Mouse (Mus musculus) midbrain, embryonic 12.5 days (tissue): Measurements from ENCODE around the gene Gria4. TPM values are rescaled to one million over a fixed set of nuclear protein-coding genes. Genes with fewer than 3 reads are reported as not detected.
A peak's percentile ranks its signal among the peaks of the same experiment; 100 is the strongest.
"Not testable (repeated sequence)": the region's sequence is repeated elsewhere in the genome, so short reads cannot be mapped to it uniquely, and the experiment has no call there.

Experiments
- ATAC-seq: fragments of 200-750 bp; cut with Nextera tagmentation; 2 replicates; pipeline ENCODE4 v1.8.0; 2017; ENCODE audit warnings: low read depth, moderate TSS enrichment, moderate library complexity; ENCODE audit not compliant: low FRiP score
- H3K27ac ChIP-seq: fragments of 300-500 bp; sonication (generic); replicated peaks from 2 replicates; pipeline ENCODE4 v1.5.1; 2016; ENCODE audit warnings: mild to moderate bottlenecking
- H3K27me3 ChIP-seq: fragments of 300-500 bp; sonication (generic); 2 replicates; pipeline ENCODE4 v1.6.1; 2016; ENCODE audit warnings: mild to moderate bottlenecking
- H3K36me3 ChIP-seq: fragments of 300-500 bp; sonication (generic); 2 replicates; pipeline ENCODE4 v1.6.1; 2016
- H3K4me1 ChIP-seq: fragments of 300-500 bp; sonication (generic); 2 replicates; pipeline ENCODE4 v1.6.1; 2016
- H3K4me2 ChIP-seq: fragments of 300-500 bp; sonication (generic); replicated peaks from 2 replicates; pipeline ENCODE4 v1.6.1; 2016; ENCODE audit warnings: mild to moderate bottlenecking, moderate library complexity
- H3K4me3 ChIP-seq: fragments of 300-500 bp; sonication (generic); 2 replicates; pipeline ENCODE4 v1.5.1; 2016; ENCODE audit warnings: mild to moderate bottlenecking
- H3K9ac ChIP-seq: fragments of 300-500 bp; sonication (generic); replicated peaks from 2 replicates; pipeline ENCODE4 v1.6.1; 2016; ENCODE audit warnings: mild to moderate bottlenecking, moderate library complexity
- H3K9me3 ChIP-seq: fragments of 300-500 bp; sonication (generic); 2 replicates; pipeline ENCODE4 v1.6.1; 2016; ENCODE audit warnings: mild to moderate bottlenecking
- WGBS: fragments of 180-500 bp; shearing (Covaris S2); methylation state at CpG from one replicate; pipeline ENCODE4 v1.1.7; 2016; 5-methylcytosine and 5-hydroxymethylcytosine counted together
- polyA plus RNA-seq: library from polyadenylated mRNA; unstranded; fragments of >200 nt; fragmentation: Nextera tagmentation; extraction: Ambion mirVana; gene quantifications from 2 replicates; pipeline ENCODE4 v1.2.1, GENCODE M21; 2016

The Gria4 gene
- polyA plus RNA-seq, result 12.9 and 14.1 TPM in 2 replicates

DNA sequence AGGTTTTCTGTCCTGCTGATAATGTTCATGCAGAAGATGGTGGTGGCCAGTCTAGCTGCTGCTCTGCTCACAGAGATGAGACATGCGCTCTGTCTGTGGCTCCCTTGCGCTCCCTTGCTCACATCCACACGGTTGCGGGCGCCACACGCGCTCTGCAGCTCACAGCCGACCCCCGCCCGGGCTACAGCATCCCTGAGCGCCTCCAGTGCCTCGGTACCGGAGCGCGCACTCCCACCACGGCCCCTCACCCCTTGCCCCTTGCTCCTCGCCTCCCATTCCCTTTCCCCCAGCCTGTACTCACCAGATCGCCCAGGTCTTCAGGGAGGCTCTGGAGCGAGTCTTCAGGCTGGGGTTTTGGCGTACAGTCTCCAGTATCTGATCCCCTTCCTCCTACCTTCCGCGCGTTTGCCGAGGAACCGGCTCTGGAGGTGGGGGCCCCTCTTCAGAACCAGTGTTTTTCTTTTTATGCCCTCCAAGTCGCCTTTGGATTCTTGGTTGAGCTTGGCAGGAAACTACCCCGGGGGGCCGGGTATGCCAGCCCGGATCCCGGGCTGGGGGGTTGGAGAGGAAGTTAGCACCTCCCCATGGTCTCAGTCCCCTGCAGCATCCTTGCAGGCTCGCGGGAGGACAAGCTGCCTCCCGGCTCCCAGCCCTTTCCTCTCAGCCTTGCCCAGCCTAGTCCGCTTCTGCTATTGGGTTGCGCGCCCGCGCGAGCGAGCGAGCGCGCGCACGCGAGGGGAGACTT lies at the start of gene Gria4:
Gene Gria4, minus strand, starts transcription at position 691 of the 745 bp plus-strand sequence.
- H3K27me3 ChIP-seq, result no peaks in the 10 kb centered on the region
- H3K9me3 ChIP-seq, result no peaks in the 10 kb centered on the region
- H3K27ac ChIP-seq, result peak within 1 kb of the TSS; percentile 93
- H3K4me3 ChIP-seq, result peak within 1 kb of the TSS; percentile 72
- ATAC-seq, result peak; percentile 97
- H3K9ac ChIP-seq, result peak within 1 kb of the TSS; percentile 77
- no peaks in the 10 kb centered on the region for H3K36me3 ChIP-seq
- under 1% methylated on average over 46 of the region's 46 CpGs for WGBS
- peak within 1 kb of the TSS; percentile 71 for H3K4me2 ChIP-seq
- peaks cover 9% of the 10 kb centered on the region; the same call in 1 of the 2 replicates for H3K4me1 ChIP-seq

DNA sequence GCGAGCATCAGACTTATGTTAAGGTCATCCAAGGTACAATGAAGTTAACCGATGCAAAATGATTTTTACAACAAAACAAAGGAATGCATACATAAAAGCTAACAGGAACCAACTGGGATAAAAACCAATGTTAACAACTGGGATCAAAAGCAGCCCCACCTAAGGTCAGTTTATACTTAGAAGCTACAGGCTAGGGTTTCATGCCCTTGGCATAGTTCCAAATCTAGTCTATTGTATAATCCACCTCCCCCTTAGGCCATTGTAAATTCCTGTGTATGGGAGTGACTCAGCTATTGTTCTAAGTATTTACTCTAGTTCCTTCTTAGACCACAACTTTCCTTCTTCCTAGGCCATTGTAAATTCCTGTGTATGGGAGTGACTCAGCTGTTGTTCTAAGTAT lies 14.9 kb upstream of the Gria4 start:
- not testable (repeated sequence) for H3K4me3 ChIP-seq, H3K27ac ChIP-seq, H3K4me1 ChIP-seq, H3K9ac ChIP-seq, H3K27me3 ChIP-seq, H3K9me3 ChIP-seq, ATAC-seq, H3K4me2 ChIP-seq, H3K36me3 ChIP-seq
- WGBS, result 84% methylated on average over 2 of the region's 2 CpGs

DNA sequence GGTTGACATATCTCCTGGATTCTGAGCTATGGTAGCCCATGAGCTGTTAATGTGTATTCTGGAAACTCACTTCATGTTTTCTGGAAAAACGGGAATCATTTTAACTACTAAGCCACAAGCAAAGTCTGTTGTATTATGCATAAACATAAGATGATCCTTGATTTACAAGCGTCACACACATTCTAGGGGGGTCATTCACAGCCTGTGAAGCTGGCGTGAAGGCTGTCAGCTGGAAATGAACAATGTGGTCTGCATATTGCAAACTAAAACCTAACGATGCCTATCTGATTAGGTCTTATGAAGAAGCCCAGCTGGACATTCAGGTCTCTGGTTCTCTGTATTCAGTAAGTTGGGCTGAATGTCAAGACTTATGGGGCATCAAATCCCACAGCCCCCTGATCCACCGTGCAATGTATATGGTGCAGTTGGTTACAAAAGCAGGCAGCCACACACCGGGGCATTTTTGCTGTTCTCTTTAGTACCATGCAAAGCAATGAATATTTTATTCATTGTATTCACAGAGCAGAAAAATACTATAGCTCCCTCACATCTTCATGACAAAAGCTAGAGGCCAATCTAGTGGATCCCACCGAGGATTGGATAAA lies 7.2 kb upstream of the Gria4 start:
- Histone ChIP-seq H3K27ac (no peak overlapping the region), H3K4me3 (no peak overlapping the region), H3K36me3 (no peaks in the 10 kb centered on the region), H3K9me3 (no peaks in the 10 kb centered on the region), H3K4me2 (no peak overlapping the region), H3K4me1 (no peaks in the 10 kb centered on the region), H3K27me3 (no peaks in the 10 kb centered on the region), H3K9ac (no peak overlapping the region)
- 41% methylated on average over 7 of the region's 7 CpGs for WGBS
- peak; percentile 68; the same call in 1 of the 2 replicates for ATAC-seq

DNA sequence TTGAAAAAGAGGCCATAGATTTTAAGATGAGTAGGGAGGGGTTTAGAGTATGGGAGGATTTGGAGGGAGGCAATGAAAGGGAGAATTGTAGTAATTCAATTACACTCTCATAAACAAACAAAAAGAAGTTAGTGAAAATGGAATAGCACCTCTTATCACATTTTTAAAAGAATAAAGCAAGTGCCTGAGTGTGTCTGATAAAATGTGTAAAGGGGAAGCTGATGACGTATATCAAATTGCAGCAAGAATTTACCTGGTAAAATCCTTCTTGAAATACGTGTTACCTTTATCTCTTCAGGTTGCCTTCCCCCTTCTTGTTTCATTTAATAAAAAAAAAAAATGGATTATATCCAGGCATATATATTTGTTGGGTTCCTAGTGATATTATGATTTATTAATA lies 1.4 kb upstream of the Gria4 start:
- no peak for ATAC-seq
- 95% methylated on average over 2 of the region's 2 CpGs for whole genome bisulfite sequencing
- Histone ChIP-seq H3K9me3 (no peaks in the 10 kb centered on the region), H3K4me2 (no peak overlapping the region), H3K9ac (no peak overlapping the region), H3K4me3 (no peak overlapping the region), H3K27ac (no peak overlapping the region), H3K36me3 (no peaks in the 10 kb centered on the region), H3K27me3 (no peaks in the 10 kb centered on the region), H3K4me1 (peaks cover 9% of the 10 kb centered on the region; the same call in 1 of the 2 replicates)

DNA sequence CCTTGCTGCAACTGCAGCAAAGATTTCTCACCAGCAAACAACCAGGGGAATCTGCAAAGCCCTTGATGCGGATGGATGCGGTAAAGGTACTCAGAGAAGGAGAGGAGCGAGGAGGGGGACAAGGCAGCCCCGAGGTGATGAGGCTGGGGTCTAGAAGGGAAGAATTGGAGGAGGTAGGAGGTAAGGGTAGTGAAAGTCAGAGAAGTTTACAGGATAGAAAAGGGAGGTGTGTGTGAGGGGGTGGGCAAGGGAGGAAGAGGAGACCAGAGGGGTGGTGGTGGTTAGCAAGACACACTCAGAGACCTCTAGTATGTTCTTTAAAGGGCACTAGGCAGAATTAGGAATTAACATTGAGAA lies 233 bp upstream of the Gria4 start:
- H3K4me3 ChIP-seq, result peak overlapping the region; percentile 72
- peak overlapping the region; percentile 93 for H3K27ac ChIP-seq
- peak overlapping the region; percentile 71 for H3K4me2 ChIP-seq
- H3K36me3 ChIP-seq, result no peaks in the 10 kb centered on the region
- H3K4me1 ChIP-seq, result peaks cover 9% of the 10 kb centered on the region; the same call in 1 of the 2 replicates
- H3K9ac ChIP-seq, result peak overlapping the region; percentile 77
- no peaks in the 10 kb centered on the region for H3K9me3 ChIP-seq
- H3K27me3 ChIP-seq, result no peaks in the 10 kb centered on the region
- ATAC-seq, result no peak; the same call in 1 of the 2 replicates
- WGBS, result 0% methylated on average over 4 of the region's 4 CpGs

DNA sequence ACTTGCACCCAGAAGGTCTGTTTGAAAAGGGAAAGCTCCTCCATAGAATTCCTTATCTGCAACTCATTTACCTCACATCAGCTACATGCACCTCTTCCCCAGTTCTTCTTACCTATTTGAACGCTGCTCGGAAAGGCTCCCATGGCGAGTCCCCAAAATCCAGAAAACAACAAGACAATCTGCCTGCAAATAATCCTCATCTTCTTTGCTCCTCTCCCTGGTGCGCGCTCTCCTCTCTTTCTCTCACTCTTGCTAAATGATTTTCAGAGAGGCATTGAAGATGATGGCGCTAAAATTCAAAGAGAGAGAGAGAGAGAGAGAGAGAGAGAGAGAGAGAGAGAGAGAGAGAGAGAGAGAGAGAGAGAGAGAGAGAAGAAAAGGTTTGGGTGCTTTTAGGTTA lies 959 bp downstream of the Gria4 start:
- WGBS, result 1% methylated on average over 5 of the region's 6 CpGs
- H3K27me3 ChIP-seq, result no peaks in the 10 kb centered on the region
- H3K9me3 ChIP-seq, result no peaks in the 10 kb centered on the region
- peak overlapping the region; percentile 77 for H3K9ac ChIP-seq
- peak; percentile 0; the same call in 1 of the 2 replicates for ATAC-seq
- no peaks in the 10 kb centered on the region for H3K36me3 ChIP-seq
- peak overlapping the region; percentile 72 for H3K4me3 ChIP-seq
- H3K4me2 ChIP-seq, result peak overlapping the region; percentile 71
- peaks cover 9% of the 10 kb centered on the region; the same call in 1 of the 2 replicates for H3K4me1 ChIP-seq
- H3K27ac ChIP-seq, result peak overlapping the region; percentile 93

DNA sequence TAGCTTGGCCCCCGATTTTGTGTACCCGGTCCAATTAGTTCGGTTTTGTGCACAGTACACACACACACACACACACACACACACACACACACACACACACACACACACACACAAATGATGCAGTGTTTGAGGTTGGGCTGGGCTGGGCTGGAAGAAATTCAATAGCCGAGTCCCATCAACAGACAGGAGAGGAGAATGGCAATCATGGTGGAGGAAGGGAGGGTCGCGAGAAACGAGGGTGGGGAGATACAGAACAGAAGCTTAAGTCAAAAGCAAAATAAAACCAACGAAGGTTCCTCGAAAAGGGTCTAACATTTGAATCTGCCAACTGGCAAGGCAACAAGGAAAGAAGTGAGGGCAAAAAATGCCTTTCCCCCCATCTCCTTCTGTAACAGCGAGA lies 1.6 kb downstream of the Gria4 start:
- Histone ChIP-seq H3K27ac (peak overlapping the region; percentile 35), H3K4me2 (peak overlapping the region; percentile 71), H3K4me3 (peak overlapping the region; percentile 72), H3K9me3 (no peaks in the 10 kb centered on the region), H3K4me1 (peaks cover 9% of the 10 kb centered on the region; the same call in 1 of the 2 replicates), H3K9ac (peak overlapping the region; percentile 41; the same call in 1 of the 2 replicates), H3K36me3 (no peaks in the 10 kb centered on the region), H3K27me3 (no peaks in the 10 kb centered on the region)
- WGBS, result 27% methylated on average over 10 of the region's 10 CpGs
- ATAC-seq, result no peak

DNA sequence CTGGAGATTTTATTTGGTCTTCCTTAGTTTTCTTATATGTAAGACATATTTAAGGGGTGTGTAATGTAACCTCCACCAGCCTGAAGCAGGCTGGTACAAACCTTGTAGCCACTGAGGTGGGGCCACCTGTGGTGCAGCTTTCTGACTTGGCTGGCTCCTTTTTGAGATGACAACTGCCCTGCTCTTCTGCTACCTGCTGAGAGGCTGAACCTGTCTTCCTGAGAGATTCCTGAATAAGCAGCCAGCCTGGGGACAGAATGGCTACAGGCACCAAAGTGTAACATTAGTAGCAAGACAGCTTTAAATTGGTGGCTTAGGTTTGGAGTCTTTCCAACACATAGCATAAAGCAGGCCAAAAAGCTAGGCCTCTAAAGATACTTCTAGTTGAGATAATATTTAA lies 46.6 kb downstream of the Gria4 start:
- H3K4me1 ChIP-seq, ATAC-seq, H3K27ac ChIP-seq: not testable (repeated sequence)

DNA sequence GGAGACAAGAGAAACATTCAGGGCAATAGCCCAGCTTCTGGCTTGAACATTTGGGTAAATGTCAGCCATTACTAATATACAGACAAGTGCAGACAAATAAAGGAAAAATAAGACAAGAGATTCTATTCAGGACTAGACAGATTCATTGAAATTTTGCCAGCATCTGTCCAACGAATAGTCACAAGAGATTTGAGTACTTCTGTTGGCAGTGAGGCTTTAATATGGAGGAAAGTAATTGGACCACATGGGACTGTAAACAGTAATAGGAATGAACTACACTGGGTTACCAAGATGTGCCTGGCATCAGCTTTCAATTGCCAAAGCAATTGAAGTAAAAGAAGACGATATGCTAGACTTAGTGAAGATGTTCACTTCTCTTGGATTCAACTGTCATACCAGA lies 81.9 kb downstream of the Gria4 start:
- no peak overlapping the region for H3K4me3 ChIP-seq
- H3K4me1 ChIP-seq, result no peaks in the 10 kb centered on the region
- ATAC-seq, result no peak
- no peaks in the 10 kb centered on the region for H3K9me3 ChIP-seq
- WGBS, result 79% methylated on average over 2 of the region's 2 CpGs
- no peak overlapping the region for H3K4me2 ChIP-seq
- no peak overlapping the region for H3K27ac ChIP-seq
- no peaks in the 10 kb centered on the region for H3K27me3 ChIP-seq
- H3K36me3 ChIP-seq, result no peaks in the 10 kb centered on the region
- H3K9ac ChIP-seq, result no peak overlapping the region

More for the DNA sequence above, 46.6 kb downstream of the Gria4 start:
- H3K4me2 ChIP-seq, H3K9ac ChIP-seq, H3K9me3 ChIP-seq, H3K27me3 ChIP-seq, H3K36me3 ChIP-seq, H3K4me3 ChIP-seq: not testable (repeated sequence)

DNA sequence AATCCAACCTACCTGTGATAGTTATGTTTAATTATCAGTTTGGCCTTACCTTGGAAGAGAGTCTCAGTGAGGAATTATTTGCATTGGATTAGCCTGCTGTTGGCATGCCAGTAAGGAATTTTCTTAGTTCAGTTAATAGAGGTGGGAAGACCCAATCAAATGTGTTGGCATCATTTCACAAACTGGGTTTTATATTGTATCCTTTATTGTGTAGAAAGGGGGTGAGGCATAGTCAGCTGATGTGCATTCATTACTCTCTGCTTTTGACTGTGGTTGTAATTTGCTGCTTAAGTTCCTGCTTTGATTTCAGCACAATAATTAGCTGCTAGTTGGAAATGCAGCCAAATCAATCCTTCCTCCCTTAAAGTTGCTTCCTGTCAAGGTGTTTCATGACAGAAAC lies 83.7 kb downstream of the Gria4 start:
- Histone ChIP-seq H3K9me3 (no peaks in the 10 kb centered on the region), H3K27ac (no peak overlapping the region), H3K9ac (no peak overlapping the region), H3K36me3 (no peaks in the 10 kb centered on the region), H3K4me3 (no peak overlapping the region), H3K4me2 (no peak overlapping the region), H3K27me3 (no peaks in the 10 kb centered on the region), H3K4me1 (no peaks in the 10 kb centered on the region)
- no peak for ATAC-seq

DNA sequence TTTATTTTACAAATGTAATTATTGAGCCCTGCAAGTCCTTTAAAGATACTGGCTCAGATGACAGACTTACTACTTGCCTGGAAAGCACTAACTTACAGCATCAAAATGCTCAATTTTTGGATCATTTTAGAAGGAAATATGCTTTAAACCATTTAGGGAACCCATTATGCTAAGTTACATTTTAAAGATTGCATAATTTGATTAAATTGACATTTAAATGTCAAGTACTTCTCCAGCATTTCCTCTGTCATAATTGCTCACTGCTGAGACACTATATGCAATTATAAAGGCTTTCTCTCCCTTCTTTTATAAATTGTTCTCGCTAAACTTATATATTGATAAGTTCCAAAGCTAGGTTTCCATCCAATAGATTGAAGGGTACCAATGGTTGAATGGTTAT lies 108.9 kb downstream of the Gria4 start:
- no peak overlapping the region for H3K4me2 ChIP-seq
- WGBS, result 75% methylated on average over 1 of the region's 1 CpGs
- no peaks in the 10 kb centered on the region for H3K27me3 ChIP-seq
- no peak for ATAC-seq
- no peak overlapping the region for H3K27ac ChIP-seq
- H3K9ac ChIP-seq, result no peak overlapping the region
- no peaks in the 10 kb centered on the region for H3K4me1 ChIP-seq
- no peaks in the 10 kb centered on the region for H3K36me3 ChIP-seq
- H3K4me3 ChIP-seq, result no peak overlapping the region
- H3K9me3 ChIP-seq, result no peaks in the 10 kb centered on the region

DNA sequence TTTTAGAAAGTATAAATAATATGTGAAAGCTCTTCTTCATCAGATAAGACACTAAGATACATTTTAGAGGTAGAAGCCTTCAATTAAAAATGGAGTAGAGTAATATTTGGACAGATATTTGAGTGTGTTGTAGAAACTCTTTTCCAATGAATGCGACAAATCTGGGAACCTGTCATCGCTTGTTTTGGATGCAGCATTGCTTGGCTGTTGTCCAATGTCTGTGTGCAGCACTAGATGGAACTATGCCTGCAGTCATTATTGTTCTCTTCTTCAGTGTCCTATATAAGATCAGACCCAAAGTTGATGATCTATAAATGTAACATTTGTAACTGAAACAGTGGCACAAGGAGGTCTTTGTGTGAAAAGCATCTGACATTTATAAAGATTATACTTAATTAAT lies 115.8 kb downstream of the Gria4 start:
- Histone ChIP-seq H3K27ac (no peak overlapping the region), H3K4me1 (no peaks in the 10 kb centered on the region), H3K9me3 (no peaks in the 10 kb centered on the region), H3K9ac (no peak overlapping the region), H3K36me3 (no peaks in the 10 kb centered on the region), H3K4me2 (no peak overlapping the region), H3K4me3 (no peak overlapping the region), H3K27me3 (no peaks in the 10 kb centered on the region)
- no peak for ATAC-seq
- 78% methylated on average over 2 of the region's 2 CpGs for WGBS
